Mouse (Mus musculus): ENCODE measurements at regions not wholly inside any gene's neighbourhood (a gene's known extent, or its start where the extent isn't known, plus 50 kb on each side); places are given as distances from the start of the nearest gene placed in this dataset.
A peak's percentile ranks its signal among the peaks of the same experiment; 100 is the strongest.
"Not testable (repeated sequence)": the region's sequence is repeated elsewhere in the genome, so short reads cannot be mapped to it uniquely, and the experiment has no call there.

DNA sequence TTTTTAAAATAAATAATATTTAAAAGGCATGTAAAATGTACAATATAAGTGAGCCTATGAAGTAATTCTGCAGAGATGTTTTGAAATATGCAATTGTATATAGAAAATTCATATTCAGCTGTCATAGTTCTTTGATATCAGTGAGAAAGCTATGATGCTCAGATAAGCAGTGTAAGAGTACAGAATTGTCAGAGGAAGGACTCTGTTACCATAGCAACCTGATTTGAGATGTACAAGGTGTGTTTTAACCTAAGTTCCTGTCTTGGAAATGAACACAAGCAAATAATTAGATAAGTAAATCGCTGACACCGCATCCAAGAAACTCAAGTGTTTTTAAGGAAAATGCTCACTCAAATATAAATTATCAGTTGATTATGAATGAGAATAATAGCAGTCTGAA lies 271.8 kb downstream of the Gabrg2 start:
- no peaks in the 10 kb centered on the region for H3K4me1 ChIP-seq
- H3K27me3 ChIP-seq = no peaks in the 10 kb centered on the region
- H3K9me3 ChIP-seq = no peaks in the 10 kb centered on the region
- H3K27ac ChIP-seq = no peak overlapping the region
- no peaks in the 10 kb centered on the region for H3K36me3 ChIP-seq
- no peak overlapping the region for H3K4me3 ChIP-seq
- WGBS = 95% methylated on average over 2 of the region's 2 CpGs
- no peak overlapping the region for H3K4me2 ChIP-seq
- H3K9ac ChIP-seq = no peak overlapping the region
- no peak for ATAC-seq (ENCODE audit: insufficient number of reproducible peaks, low FRiP score, low TSS enrichment, low read depth)

DNA sequence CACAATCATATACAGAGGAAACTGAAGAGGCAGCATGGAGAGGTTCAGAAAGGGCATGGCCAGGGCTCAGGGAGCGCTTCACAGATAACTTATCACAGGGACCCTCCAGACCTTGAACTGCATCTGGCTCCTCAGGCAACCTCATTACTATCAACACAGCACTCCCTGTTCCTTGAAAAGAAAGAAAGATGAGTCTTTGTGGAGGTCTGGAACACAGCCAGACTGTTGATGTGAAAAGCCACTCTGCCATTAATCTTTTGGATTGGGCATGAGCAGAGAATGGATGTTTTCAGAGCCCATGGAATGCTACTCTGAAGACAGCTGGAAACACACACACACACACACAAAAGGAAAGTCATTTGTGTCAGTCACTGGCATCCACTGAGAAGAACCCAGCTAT lies 284.0 kb downstream of the Gabrg2 start:
- H3K27me3 ChIP-seq = no peaks in the 10 kb centered on the region

GRCm38 (mm10) chr11:41690682-41691081 lies 310.0 kb downstream of the Gabrg2 start:
- 76% methylated on average over 3 of the region's 3 CpGs for WGBS
- no peak overlapping the region for H3K27ac ChIP-seq
- no peaks in the 10 kb centered on the region for H3K4me1 ChIP-seq
- H3K4me2 ChIP-seq = no peak overlapping the region
- no peak overlapping the region for H3K9ac ChIP-seq
- no peak for ATAC-seq (ENCODE audit: insufficient number of reproducible peaks, low FRiP score, low TSS enrichment, low read depth)
- no peaks in the 10 kb centered on the region for H3K27me3 ChIP-seq
- no peak overlapping the region for H3K4me3 ChIP-seq
- no peaks in the 10 kb centered on the region for H3K36me3 ChIP-seq
- H3K9me3 ChIP-seq = no peaks in the 10 kb centered on the region

More for the DNA sequence above, 284.0 kb downstream of the Gabrg2 start:
- H3K4me2 ChIP-seq = no peak overlapping the region
- no peak overlapping the region for H3K9ac ChIP-seq
- no peak for ATAC-seq (ENCODE audit: insufficient number of reproducible peaks, low FRiP score, low TSS enrichment, low read depth)
- no peaks in the 10 kb centered on the region for H3K36me3 ChIP-seq
- WGBS = 80% methylated on average over 1 of the region's 1 CpGs
- no peaks in the 10 kb centered on the region for H3K4me1 ChIP-seq
- H3K9me3 ChIP-seq = no peaks in the 10 kb centered on the region
- H3K4me3 ChIP-seq = no peak overlapping the region
- H3K27ac ChIP-seq = no peak overlapping the region

DNA sequence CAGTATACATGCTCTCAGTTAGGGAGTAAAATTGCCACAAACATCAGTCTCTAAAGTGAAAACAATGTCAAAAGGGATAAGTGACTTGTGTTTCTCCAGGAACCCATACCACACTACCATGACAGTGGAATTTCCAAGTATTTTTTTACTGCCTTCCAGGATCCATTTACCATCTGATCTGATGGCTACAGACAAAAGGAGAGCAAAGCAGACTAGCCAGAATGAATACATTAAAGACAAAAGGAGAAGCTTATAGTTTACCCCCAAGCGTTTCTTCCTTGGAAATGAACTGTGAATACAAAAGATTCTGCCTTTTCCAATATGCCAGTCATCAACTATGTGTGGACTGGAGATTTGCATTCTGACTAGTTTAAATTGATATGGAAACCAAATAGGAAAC lies 317.7 kb downstream of the Gabrg2 start:
- no peaks in the 10 kb centered on the region for H3K36me3 ChIP-seq
- H3K4me2 ChIP-seq = no peak overlapping the region

GRCm38 (mm10) chr11:41652566-41652965 lies 348.1 kb downstream of the Gabrg2 start:
- no peaks in the 10 kb centered on the region for H3K9me3 ChIP-seq
- no peaks in the 10 kb centered on the region for H3K4me1 ChIP-seq
- H3K4me2 ChIP-seq = no peak overlapping the region
- H3K36me3 ChIP-seq = no peaks in the 10 kb centered on the region
- no peak overlapping the region for H3K27ac ChIP-seq
- no peak overlapping the region for H3K4me3 ChIP-seq
- H3K9ac ChIP-seq = no peak overlapping the region
- no peaks in the 10 kb centered on the region for H3K27me3 ChIP-seq
- 82% methylated on average over 1 of the region's 1 CpGs for WGBS
- ATAC-seq (ENCODE audit: insufficient number of reproducible peaks, low FRiP score, low TSS enrichment, low read depth) = no peak

More for the DNA sequence above, 317.7 kb downstream of the Gabrg2 start:
- no peaks in the 10 kb centered on the region for H3K9me3 ChIP-seq
- no peak overlapping the region for H3K4me3 ChIP-seq
- H3K9ac ChIP-seq = no peak overlapping the region
- ATAC-seq (ENCODE audit: insufficient number of reproducible peaks, low FRiP score, low TSS enrichment, low read depth) = no peak
- H3K4me1 ChIP-seq = no peaks in the 10 kb centered on the region
- WGBS = 73% methylated on average over 1 of the region's 1 CpGs
- no peaks in the 10 kb centered on the region for H3K27me3 ChIP-seq
- H3K27ac ChIP-seq = no peak overlapping the region

- Histone ChIP-seq H3K27ac (no peak overlapping the region), H3K4me3 (no peak overlapping the region), H3K4me2 (no peak overlapping the region), H3K27me3 (no peaks in the 10 kb centered on the region), H3K4me1 (no peaks in the 10 kb centered on the region), H3K9me3 (no peaks in the 10 kb centered on the region), H3K36me3 (no peaks in the 10 kb centered on the region), H3K9ac (no peak overlapping the region)
- 18% methylated on average over 4 of the region's 4 CpGs for WGBS
- no peak for ATAC-seq (ENCODE audit: insufficient number of reproducible peaks, low FRiP score, low TSS enrichment, low read depth)
These were observed 355.2 kb downstream of the Gabrg2 start for GRCm38 (mm10) chr11:41645502-41645891.

DNA sequence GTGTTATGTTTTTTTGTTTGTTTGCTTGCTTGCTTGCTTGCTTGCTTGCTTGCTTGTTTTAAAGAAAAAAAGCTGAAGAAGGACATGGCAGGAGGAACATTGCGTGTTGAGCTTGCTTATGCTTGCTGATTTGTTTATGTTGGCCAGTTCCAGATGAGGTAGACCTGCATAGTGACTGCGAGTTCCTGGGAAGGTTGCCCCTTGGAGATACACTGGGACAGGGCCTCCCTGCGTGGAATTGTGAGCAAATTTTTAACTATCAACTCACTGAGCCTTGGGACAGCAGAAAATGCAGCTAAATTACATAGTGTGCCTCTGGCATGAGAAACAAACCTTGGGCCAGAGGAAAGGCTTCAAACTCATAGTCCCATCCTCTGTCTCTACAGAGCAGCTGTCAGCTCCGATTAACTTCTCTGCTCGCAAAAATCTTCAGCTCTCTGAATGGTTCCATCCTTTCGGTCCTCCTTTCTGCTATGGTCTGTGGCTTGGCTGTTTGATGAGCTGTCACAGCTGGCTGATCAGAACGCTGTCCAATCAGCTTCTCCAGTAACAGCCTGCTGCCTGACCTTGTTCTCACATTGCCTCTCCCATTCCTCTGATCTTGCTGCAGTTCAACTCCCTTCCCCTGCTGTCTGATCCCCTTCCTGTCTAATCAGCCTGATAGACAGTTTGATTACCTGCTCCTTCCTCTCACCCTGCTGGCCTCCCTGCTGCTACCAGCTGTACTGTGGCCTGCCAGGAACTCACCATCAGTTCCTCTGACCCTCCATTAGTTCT lies 355.7 kb downstream of the Gabrg2 start:
- Histone ChIP-seq H3K27ac (no peak overlapping the region), H3K4me1 (no peaks in the 10 kb centered on the region), H3K9ac (no peak overlapping the region), H3K4me2 (no peak overlapping the region), H3K4me3 (no peak overlapping the region), H3K36me3 (no peaks in the 10 kb centered on the region), H3K27me3 (no peaks in the 10 kb centered on the region), H3K9me3 (no peaks in the 10 kb centered on the region)
- 19% methylated on average over 7 of the region's 7 CpGs for WGBS
- ATAC-seq (ENCODE audit: insufficient number of reproducible peaks, low FRiP score, low TSS enrichment, low read depth) = peak; percentile 61; the same call in 1 of the 2 replicates

DNA sequence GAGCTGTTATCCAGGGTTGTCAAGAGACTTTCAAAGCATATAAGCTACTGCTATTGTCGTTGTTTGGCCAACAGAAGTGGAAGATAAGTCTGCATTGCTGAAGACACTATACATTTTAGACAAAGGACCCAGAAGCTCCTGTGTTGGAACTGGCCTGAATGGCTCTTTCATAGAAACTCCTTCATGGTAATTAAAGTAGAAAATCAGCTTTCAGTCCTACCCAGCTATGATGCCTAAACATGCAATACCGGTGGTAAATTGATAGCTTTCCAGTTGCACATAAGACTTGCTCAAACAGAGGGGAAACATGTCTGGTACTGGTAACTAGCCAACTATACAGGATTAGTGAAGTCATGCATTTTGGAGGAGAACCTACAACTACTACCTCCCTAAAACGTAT lies 356.6 kb downstream of the Gabrg2 start:
- Histone ChIP-seq H3K36me3 (no peaks in the 10 kb centered on the region), H3K9me3 (no peaks in the 10 kb centered on the region), H3K27me3 (no peaks in the 10 kb centered on the region), H3K4me2 (no peak overlapping the region), H3K4me3 (no peak overlapping the region), H3K4me1 (no peaks in the 10 kb centered on the region), H3K9ac (no peak overlapping the region), H3K27ac (no peak overlapping the region)
- ATAC-seq (ENCODE audit: insufficient number of reproducible peaks, low FRiP score, low TSS enrichment, low read depth) = no peak
- WGBS = 71% methylated on average over 3 of the region's 3 CpGs

- Histone ChIP-seq H3K27me3 (no peaks in the 10 kb centered on the region), H3K4me2 (no peak overlapping the region), H3K9ac (no peak overlapping the region), H3K36me3 (no peaks in the 10 kb centered on the region), H3K4me1 (no peaks in the 10 kb centered on the region), H3K27ac (no peak overlapping the region), H3K9me3 (no peaks in the 10 kb centered on the region), H3K4me3 (no peak overlapping the region)
- no peak for ATAC-seq (ENCODE audit: insufficient number of reproducible peaks, low FRiP score, low TSS enrichment, low read depth)
- WGBS = 82% methylated on average over 1 of the region's 1 CpGs
These were observed 401.7 kb downstream of the Gabrg2 start for GRCm38 (mm10) chr11:41599006-41599405.

DNA sequence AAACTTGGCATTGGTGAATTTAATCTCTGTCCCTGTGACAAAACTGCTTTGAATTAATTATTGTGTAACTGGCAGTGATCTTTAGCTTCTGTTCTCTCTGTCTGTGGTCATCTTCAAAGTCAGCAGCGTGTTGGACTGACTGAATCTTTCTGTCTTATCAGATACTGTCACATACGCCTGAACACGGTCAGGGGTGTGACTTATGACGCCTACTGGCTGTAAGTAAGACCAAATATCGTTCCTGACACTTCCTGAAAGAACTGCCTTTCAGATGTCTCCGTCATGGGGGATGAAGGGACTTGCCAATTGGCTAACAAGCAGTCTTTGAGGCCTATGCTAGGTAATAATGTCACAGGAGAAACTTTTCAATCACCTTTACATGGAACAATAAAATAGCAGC lies 402.2 kb downstream of the Gabrg2 start:
- no peak overlapping the region for H3K27ac ChIP-seq
- no peak overlapping the region for H3K9ac ChIP-seq
- H3K4me2 ChIP-seq = no peak overlapping the region
- no peaks in the 10 kb centered on the region for H3K9me3 ChIP-seq
- ATAC-seq (ENCODE audit: insufficient number of reproducible peaks, low FRiP score, low TSS enrichment, low read depth) = no peak
- H3K4me3 ChIP-seq = no peak overlapping the region
- 50% methylated on average over 6 of the region's 6 CpGs for WGBS
- no peaks in the 10 kb centered on the region for H3K27me3 ChIP-seq
- no peaks in the 10 kb centered on the region for H3K4me1 ChIP-seq
- no peaks in the 10 kb centered on the region for H3K36me3 ChIP-seq

DNA sequence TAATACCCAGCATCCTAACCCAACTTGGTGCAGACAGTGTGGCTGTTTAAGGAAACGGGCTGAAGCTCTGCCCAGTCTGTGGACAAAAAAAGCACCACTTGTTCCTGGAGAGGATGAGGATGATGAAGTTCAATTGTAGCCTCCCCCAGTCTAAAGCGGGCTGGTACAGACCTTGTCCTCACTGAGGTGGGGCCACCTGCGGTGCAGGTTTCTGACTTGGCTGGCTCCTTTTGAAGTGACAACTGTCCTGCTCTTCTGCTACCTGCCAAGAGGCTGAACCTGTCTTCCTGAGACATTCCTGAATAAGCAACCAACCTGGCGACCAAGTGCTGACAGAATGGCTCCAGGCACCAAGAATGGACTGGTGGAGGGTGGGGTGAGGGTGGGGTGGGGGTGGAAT lies 409.2 kb downstream of the Gabrg2 start:
- H3K4me2 ChIP-seq; H3K27me3 ChIP-seq; H3K4me1 ChIP-seq; H3K36me3 ChIP-seq; H3K9me3 ChIP-seq; H3K4me3 ChIP-seq; H3K9ac ChIP-seq; H3K27ac ChIP-seq; ATAC-seq (ENCODE audit: insufficient number of reproducible peaks, low FRiP score, low TSS enrichment, low read depth): not testable (repeated sequence)
- WGBS = 59% methylated on average over 4 of the region's 4 CpGs

Measured in limb, embryonic 15.5 days (tissue).